Mouse (Mus musculus) limb, embryonic 14.5 days (tissue): ENCODE results near the gene Vsnl1. TPM values are rescaled to one million over a fixed set of nuclear protein-coding genes. Genes with fewer than 3 reads are reported as not detected.

Experiments
- ATAC-seq: fragments of 200-750 bp; cut with Nextera tagmentation; 2 replicates; pipeline ENCODE4 v1.8.0; 2017; ENCODE audit warnings: low read depth, moderate number of reproducible peaks, moderate TSS enrichment; ENCODE audit not compliant: low FRiP score
- DNase-seq: peaks from one replicate; pipeline ENCODE4 v3.0.0-alpha.2; 2015; ENCODE audit warnings: low spot score
- H3K27ac ChIP-seq: fragments of 300-500 bp; sonication (generic); replicated peaks from 2 replicates; pipeline ENCODE4 v1.5.1; 2014; ENCODE audit warnings: low read depth, mild to moderate bottlenecking, low read length, moderate library complexity, mixed read lengths
- H3K27me3 ChIP-seq: fragments of 300-500 bp; sonication (generic); 2 replicates; pipeline ENCODE4 v1.6.1; 2014; ENCODE audit warnings: low read length, mixed read lengths; ENCODE audit not compliant: control insufficient read depth, insufficient read depth
- H3K36me3 ChIP-seq: fragments of 300-500 bp; sonication (generic); 2 replicates; pipeline ENCODE4 v1.6.1; 2014; ENCODE audit warnings: mild to moderate bottlenecking, low read length, moderate library complexity, mixed read lengths; ENCODE audit not compliant: control insufficient read depth, insufficient read depth
- H3K4me1 ChIP-seq: fragments of 300-500 bp; sonication (generic); 2 replicates; pipeline ENCODE4 v1.6.1; 2014; ENCODE audit warnings: antibody characterized with exemption, low read length, mixed read lengths; ENCODE audit not compliant: control insufficient read depth, insufficient read depth
- H3K4me2 ChIP-seq: fragments of 300-500 bp; sonication (generic); replicated peaks from 2 replicates; pipeline ENCODE4 v1.6.1; 2014; ENCODE audit warnings: low read depth, mild to moderate bottlenecking, low read length, moderate library complexity; ENCODE audit not compliant: severe bottlenecking
- H3K4me3 ChIP-seq: fragments of 300-500 bp; sonication (generic); replicated peaks from 2 replicates; pipeline ENCODE4 v1.5.1; 2014; ENCODE audit warnings: low read length
- H3K9ac ChIP-seq: fragments of 300-500 bp; sonication (generic); 2 replicates; pipeline ENCODE4 v1.6.1; 2014; ENCODE audit warnings: mild to moderate bottlenecking, low read depth, low read length, moderate library complexity; ENCODE audit not compliant: severe bottlenecking
- H3K9me3 ChIP-seq: fragments of 300-500 bp; sonication (generic); 2 replicates; pipeline ENCODE4 v1.6.1; 2016; ENCODE audit warnings: low read length; ENCODE audit not compliant: control insufficient read depth
- POLR2A ChIP-seq: fragments of 200-500 bp; IDR thresholded peaks from 2 replicates; pipeline ENCODE4 v1.8.0; 2012; ENCODE audit warnings: inconsistent platforms, mild to moderate bottlenecking, moderate library complexity, borderline replicate concordance; ENCODE audit not compliant: insufficient read depth, insufficient read length; ENCODE audit errors: extremely low read depth
- WGBS: fragments of 180-500 bp; shearing (Covaris S2); extraction: QIAGEN DNeasy Blood & Tissue Kit; methylation state at CpG from one replicate; pipeline ENCODE4 v1.1.7; 2014; 5-methylcytosine and 5-hydroxymethylcytosine counted together
- polyA plus RNA-seq, 2 experiments: library from polyadenylated mRNA; depleted of rRNA in 1 of 2; stranded (reverse) in 1 of 2; unstranded in 1 of 2; fragments of >200 nt; fragmentation: Nextera tagmentation in 1 of 2; extraction: Ambion mirVana in 1 of 2; gene quantifications; 2 replicates each; pipeline versions ENCODE4 v1.2.1 to v1.2.3; 2012 to 2014

Vsnl1 gene
- polyA plus RNA-seq, 2 experiments: 1.4 to 1.8 TPM

GRCm38 (mm10) chr12:11397029-11397428 is 39.4 kb downstream of the Vsnl1 start:
- WGBS: 82% methylated on average over 5 of the region's 5 CpGs
- no peak for ATAC-seq

GRCm38 (mm10) chr12:11395470-11395869 is 40.9 kb downstream of the Vsnl1 start:
- H3K27ac ChIP-seq: no peak overlapping the region
- H3K9ac ChIP-seq: no peak overlapping the region
- WGBS: 83% methylated on average over 2 of the region's 2 CpGs
- no peaks in the 10 kb centered on the region for H3K27me3 ChIP-seq
- no peak overlapping the region for H3K4me3 ChIP-seq
- H3K4me1 ChIP-seq: peaks cover 15% of the 10 kb centered on the region
- no peaks in the 10 kb centered on the region for H3K9me3 ChIP-seq
- H3K36me3 ChIP-seq: no peaks in the 10 kb centered on the region
- TF ChIP-seq POLR2A: no peak
- ATAC-seq: no peak
- H3K4me2 ChIP-seq: no peak overlapping the region
- no peak for DNase-seq

More at GRCm38 (mm10) chr12:11397029-11397428, 39.4 kb downstream of the Vsnl1 start:
- no peak for TF ChIP-seq POLR2A
- Histone ChIP-seq H3K36me3 (no peaks in the 10 kb centered on the region), H3K4me2 (no peak overlapping the region), H3K27ac (no peak overlapping the region), H3K27me3 (no peaks in the 10 kb centered on the region), H3K4me1 (peaks cover 4% of the 10 kb centered on the region; the same call in 1 of the 2 replicates), H3K9me3 (no peaks in the 10 kb centered on the region), H3K9ac (no peak overlapping the region), H3K4me3 (no peak overlapping the region)
- DNase-seq: no peak

GRCm38 (mm10) chr12:11392525-11392924 is 43.9 kb downstream of the Vsnl1 start:
- Histone ChIP-seq H3K27me3 (no peaks in the 10 kb centered on the region), H3K9ac (no peak overlapping the region), H3K36me3 (no peaks in the 10 kb centered on the region), H3K9me3 (no peaks in the 10 kb centered on the region), H3K4me1 (peaks cover 17% of the 10 kb centered on the region), H3K27ac (no peak overlapping the region), H3K4me3 (no peak overlapping the region), H3K4me2 (no peak overlapping the region)
- 27% methylated on average over 1 of the region's 1 CpGs for WGBS
- no peak for DNase-seq
- TF ChIP-seq POLR2A: no peak
- no peak for ATAC-seq

GRCm38 (mm10) chr12:11391244-11391949 is 45.0 kb downstream of the Vsnl1 start:
- Histone ChIP-seq H3K27ac (0 out of 2 replicates have a peak overlapping the region, but pooled peaks have one; percentile 8), H3K27me3 (no peaks in the 10 kb centered on the region), H3K4me1 (peaks cover 17% of the 10 kb centered on the region), H3K9me3 (no peaks in the 10 kb centered on the region), H3K36me3 (no peaks in the 10 kb centered on the region), H3K4me2 (no peak overlapping the region), H3K9ac (no peak overlapping the region), H3K4me3 (no peak overlapping the region)
- no peak for TF ChIP-seq POLR2A
- peak; percentile 91 for DNase-seq
- ATAC-seq: peak; percentile 91
- WGBS: 25% methylated on average over 7 of the region's 7 CpGs

GRCm38 (mm10) chr12:11389141-11389540 is 47.3 kb downstream of the Vsnl1 start:
- TF ChIP-seq POLR2A: no peak
- H3K36me3 ChIP-seq: no peaks in the 10 kb centered on the region
- ATAC-seq: no peak
- no peaks in the 10 kb centered on the region for H3K27me3 ChIP-seq
- H3K4me1 ChIP-seq: peaks cover 17% of the 10 kb centered on the region
- WGBS: 70% methylated on average over 7 of the region's 7 CpGs
- no peak overlapping the region for H3K4me2 ChIP-seq
- no peaks in the 10 kb centered on the region for H3K9me3 ChIP-seq
- DNase-seq: no peak
- H3K27ac ChIP-seq: no peak overlapping the region
- no peak overlapping the region for H3K9ac ChIP-seq
- no peak overlapping the region for H3K4me3 ChIP-seq
